Mouse (Mus musculus) testis, adult 2 months (tissue): ENCODE measurements around the gene Ddit4.

Experiments used
- CTCF ChIP-seq: fragments of 200-500 bp; IDR thresholded peaks from 2 replicates; pipeline ENCODE4 v1.5.1; 2012; ENCODE audit warnings: low read depth, mild to moderate bottlenecking, inconsistent platforms, low read length, moderate library complexity; ENCODE audit not compliant: control insufficient read depth, insufficient read depth, insufficient replicate concordance
- POLR2A ChIP-seq: fragments of 200-500 bp; IDR thresholded peaks from 2 replicates; pipeline ENCODE4 v1.6.1; 2012; ENCODE audit warnings: low read depth, mild to moderate bottlenecking, inconsistent platforms, low read length, moderate library complexity; ENCODE audit not compliant: control insufficient read depth

DNA sequence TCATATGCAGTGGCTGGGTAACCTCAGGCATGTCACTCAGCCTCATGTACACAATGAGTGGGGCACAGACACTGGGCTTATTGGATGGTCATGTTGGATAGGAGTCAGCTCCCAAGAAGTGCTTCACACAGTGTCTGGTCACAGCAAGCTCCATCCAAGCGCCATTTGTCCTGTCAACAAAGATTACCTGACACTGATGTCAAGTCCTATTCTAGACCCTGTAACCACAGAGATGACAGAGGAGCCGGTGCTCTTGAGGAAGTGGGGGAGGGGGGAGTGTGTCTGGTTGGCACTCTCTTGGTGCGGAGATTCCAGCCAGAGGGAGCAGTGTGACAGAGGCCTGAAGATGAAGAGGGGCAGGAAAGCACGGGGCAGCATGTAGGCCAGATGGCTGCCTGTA is 50.7 kb downstream of the Ddit4 start:
- TF ChIP-seq POLR2A = no peak
- no peak for TF ChIP-seq CTCF
